Mouse (Mus musculus) liver, embryonic 15.5 days (tissue): ENCODE results near the gene Fam222a. TPM values are rescaled to one million over a fixed set of nuclear protein-coding genes. Genes with fewer than 3 reads are reported as not detected.

Source experiments
- ATAC-seq: fragments of 200-750 bp; cut with Nextera tagmentation; 2 replicates; pipeline ENCODE4 v1.8.0; 2017; ENCODE audit warnings: moderate number of reproducible peaks, mild to moderate bottlenecking, moderate library complexity; ENCODE audit not compliant: insufficient read depth
- H3K27ac ChIP-seq: fragments of 300-500 bp; sonication (generic); replicated peaks from 2 replicates; pipeline ENCODE4 v1.5.1; 2015; ENCODE audit warnings: mild to moderate bottlenecking, inconsistent platforms
- H3K27me3 ChIP-seq: fragments of 300-500 bp; sonication (generic); 2 replicates; pipeline ENCODE4 v1.6.1; 2015; ENCODE audit warnings: mild to moderate bottlenecking, inconsistent platforms
- H3K36me3 ChIP-seq: fragments of 300-500 bp; sonication (generic); replicated peaks from 2 replicates; pipeline ENCODE4 v1.6.1; 2015; ENCODE audit warnings: moderate library complexity, mild to moderate bottlenecking, inconsistent platforms
- H3K4me1 ChIP-seq: fragments of 300-500 bp; sonication (generic); replicated peaks from 2 replicates; pipeline ENCODE4 v1.6.1; 2015; ENCODE audit warnings: inconsistent platforms
- H3K4me2 ChIP-seq: fragments of 300-500 bp; sonication (generic); 2 replicates; pipeline ENCODE4 v1.6.1; 2015; ENCODE audit warnings: moderate library complexity, mild to moderate bottlenecking, inconsistent platforms
- H3K4me3 ChIP-seq: fragments of 300-500 bp; sonication (generic); replicated peaks from 2 replicates; pipeline ENCODE4 v1.5.1; 2015; ENCODE audit warnings: mild to moderate bottlenecking, inconsistent platforms
- H3K9ac ChIP-seq: fragments of 300-500 bp; sonication (generic); 2 replicates; pipeline ENCODE4 v1.6.1; 2015; ENCODE audit warnings: moderate library complexity, mild to moderate bottlenecking, inconsistent platforms
- H3K9me3 ChIP-seq: fragments of 300-500 bp; sonication (generic); replicated peaks from 2 replicates; pipeline ENCODE4 v1.6.1; 2016; ENCODE audit warnings: inconsistent platforms
- WGBS: fragments of 180-500 bp; shearing (Covaris S2); methylation state at CpG from one replicate; pipeline ENCODE4 v1.1.7; 2015; ENCODE audit warnings: mixed read lengths; ENCODE audit not compliant: insufficient replicate concordance; 5-methylcytosine and 5-hydroxymethylcytosine counted together
- polyA plus RNA-seq: library from polyadenylated mRNA; unstranded; fragments of >200 nt; fragmentation: Nextera tagmentation; extraction: Ambion mirVana; gene quantifications from 2 replicates; pipeline ENCODE4 v1.2.1, GENCODE M21; 2015

Fam222a gene
- polyA plus RNA-seq, 1 experiment from 2014 or later = 0.73 TPM

DNA sequence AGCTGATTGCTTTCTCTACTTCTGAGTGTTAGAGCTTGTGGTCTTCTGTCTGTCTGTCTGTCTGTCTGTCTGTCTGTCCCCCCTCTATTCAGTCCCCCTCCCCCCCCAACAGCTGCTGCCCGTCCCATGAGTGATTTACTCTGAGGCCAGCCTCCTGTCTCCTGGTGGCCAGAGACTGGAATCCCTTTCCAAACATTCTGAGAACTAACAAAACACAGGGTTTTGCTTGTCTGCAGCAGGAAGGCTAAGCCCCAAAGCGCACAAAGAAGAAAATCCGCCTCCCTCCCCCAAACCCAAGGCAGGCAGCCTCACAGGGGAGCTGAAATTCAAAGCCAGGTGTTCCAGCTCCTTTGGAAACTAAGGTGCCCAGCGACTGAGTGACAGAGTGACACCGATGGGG is 17.9 kb downstream of the Fam222a start:
- H3K9ac ChIP-seq = no peak overlapping the region
- no peak overlapping the region for H3K27ac ChIP-seq
- WGBS = 38% methylated on average over 5 of the region's 5 CpGs

DNA sequence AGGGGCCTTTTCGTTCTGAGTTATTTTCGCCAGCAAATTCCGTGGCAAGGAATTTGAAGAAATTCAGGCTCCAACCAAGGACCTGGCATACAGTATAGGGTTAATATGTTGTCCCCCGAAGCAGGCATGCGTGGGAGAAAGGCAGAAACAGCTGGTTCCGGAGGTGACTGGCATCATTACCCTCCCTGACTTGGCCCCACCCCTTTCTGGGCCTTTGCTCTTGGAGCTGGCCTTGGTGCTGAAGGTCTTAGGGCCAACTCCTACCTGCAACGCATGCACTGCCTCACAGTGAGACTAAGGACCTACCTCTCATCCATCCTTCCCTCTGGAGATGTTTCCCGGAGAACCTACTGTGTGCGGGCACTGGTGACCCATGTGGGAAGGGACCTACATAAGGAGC is 20.1 kb downstream of the Fam222a start:
- no peak for ATAC-seq
- Histone ChIP-seq H3K9me3 (no peaks in the 10 kb centered on the region), H3K27me3 (no peaks in the 10 kb centered on the region), H3K4me3 (no peak overlapping the region), H3K36me3 (no peaks in the 10 kb centered on the region), H3K27ac (no peak overlapping the region), H3K4me1 (peaks cover 46% of the 10 kb centered on the region), H3K9ac (no peak overlapping the region), H3K4me2 (no peak overlapping the region)
- 25% methylated on average over 9 of the region's 9 CpGs for WGBS

More for the DNA sequence above, 17.9 kb downstream of the Fam222a start:
- H3K4me1 ChIP-seq = peaks cover 27% of the 10 kb centered on the region
- ATAC-seq = no peak
- no peak overlapping the region for H3K4me3 ChIP-seq
- no peaks in the 10 kb centered on the region for H3K36me3 ChIP-seq
- H3K27me3 ChIP-seq = no peaks in the 10 kb centered on the region
- no peaks in the 10 kb centered on the region for H3K9me3 ChIP-seq
- no peak overlapping the region for H3K4me2 ChIP-seq

DNA sequence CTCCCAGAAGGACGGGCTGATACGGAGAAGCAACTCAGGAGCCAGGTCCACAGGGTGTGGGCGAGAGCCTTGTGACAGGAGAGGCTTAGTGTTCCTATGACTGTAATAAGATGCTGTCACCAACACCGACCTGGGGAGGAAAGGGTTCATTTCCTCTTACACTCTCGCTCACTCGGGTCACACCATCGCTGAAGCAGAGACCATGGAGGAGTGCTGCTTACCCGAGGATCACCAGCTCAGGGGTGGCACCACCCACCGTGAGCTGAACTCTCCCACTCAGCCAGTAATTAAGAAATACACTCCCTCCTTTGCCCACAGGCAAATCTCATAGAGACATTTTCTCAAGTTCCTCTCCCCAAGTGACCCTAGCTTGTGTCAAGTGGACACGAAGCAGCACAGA is 20.6 kb downstream of the Fam222a start:
- Histone ChIP-seq H3K27ac (no peak overlapping the region), H3K4me1 (peaks cover 51% of the 10 kb centered on the region), H3K4me2 (no peak overlapping the region), H3K27me3 (no peaks in the 10 kb centered on the region), H3K9me3 (no peaks in the 10 kb centered on the region), H3K36me3 (no peaks in the 10 kb centered on the region), H3K4me3 (no peak overlapping the region), H3K9ac (no peak overlapping the region)
- ATAC-seq = no peak
- 24% methylated on average over 10 of the region's 10 CpGs for WGBS

DNA sequence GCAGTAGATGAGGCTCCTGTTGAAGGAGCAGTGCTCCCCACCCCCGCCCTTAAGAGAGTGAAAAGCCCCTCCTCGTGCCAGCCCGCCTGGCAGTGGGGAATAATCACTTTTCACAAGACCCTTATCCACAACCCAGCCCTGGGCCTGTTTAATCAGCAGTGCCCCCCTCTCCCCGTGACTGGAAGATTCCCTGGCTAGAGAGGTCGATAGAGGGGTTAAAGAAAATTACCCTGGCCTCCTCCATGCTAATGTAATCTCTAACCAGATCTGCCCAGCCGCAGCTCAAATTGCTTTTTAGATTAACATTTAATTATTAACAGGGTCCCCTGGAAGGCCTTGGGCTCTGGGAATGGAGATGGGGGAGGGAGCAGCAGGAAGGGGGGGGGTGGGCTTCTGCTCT is 21.2 kb downstream of the Fam222a start:
- 42% methylated on average over 6 of the region's 6 CpGs for WGBS
- Histone ChIP-seq H3K4me1 (peaks cover 57% of the 10 kb centered on the region), H3K36me3 (no peaks in the 10 kb centered on the region), H3K27ac (no peak overlapping the region), H3K27me3 (no peaks in the 10 kb centered on the region), H3K4me2 (no peak overlapping the region), H3K9me3 (no peaks in the 10 kb centered on the region), H3K9ac (no peak overlapping the region), H3K4me3 (no peak overlapping the region)
- ATAC-seq = no peak

DNA sequence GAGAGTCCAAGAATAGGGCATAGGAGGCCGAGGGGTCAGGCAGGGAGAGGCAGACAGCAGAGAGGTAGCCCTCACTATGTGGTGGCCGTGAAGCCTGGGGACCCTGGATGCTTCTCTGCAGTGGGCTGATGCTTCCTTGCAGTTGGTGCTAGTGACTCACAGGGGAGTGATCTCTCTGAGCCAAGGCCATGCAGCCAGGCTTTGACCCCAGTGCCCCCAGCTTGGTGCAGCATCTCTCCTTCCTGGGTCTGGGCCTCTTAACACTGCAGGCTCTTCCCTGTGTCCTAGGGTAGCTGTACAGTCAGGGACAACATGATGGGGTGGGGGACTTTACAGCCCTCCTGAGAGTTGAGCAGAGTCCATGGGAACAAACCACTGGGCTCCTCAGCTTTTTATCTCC is 21.6 kb downstream of the Fam222a start:
- H3K4me3 ChIP-seq = no peak overlapping the region
- H3K27ac ChIP-seq = no peak overlapping the region
- H3K9ac ChIP-seq = no peak overlapping the region
- H3K9me3 ChIP-seq = no peaks in the 10 kb centered on the region
- H3K27me3 ChIP-seq = no peaks in the 10 kb centered on the region
- H3K36me3 ChIP-seq = no peaks in the 10 kb centered on the region
- H3K4me1 ChIP-seq = peaks cover 61% of the 10 kb centered on the region
- 54% methylated on average over 2 of the region's 2 CpGs for WGBS
- no peak for ATAC-seq
- H3K4me2 ChIP-seq = no peak overlapping the region

DNA sequence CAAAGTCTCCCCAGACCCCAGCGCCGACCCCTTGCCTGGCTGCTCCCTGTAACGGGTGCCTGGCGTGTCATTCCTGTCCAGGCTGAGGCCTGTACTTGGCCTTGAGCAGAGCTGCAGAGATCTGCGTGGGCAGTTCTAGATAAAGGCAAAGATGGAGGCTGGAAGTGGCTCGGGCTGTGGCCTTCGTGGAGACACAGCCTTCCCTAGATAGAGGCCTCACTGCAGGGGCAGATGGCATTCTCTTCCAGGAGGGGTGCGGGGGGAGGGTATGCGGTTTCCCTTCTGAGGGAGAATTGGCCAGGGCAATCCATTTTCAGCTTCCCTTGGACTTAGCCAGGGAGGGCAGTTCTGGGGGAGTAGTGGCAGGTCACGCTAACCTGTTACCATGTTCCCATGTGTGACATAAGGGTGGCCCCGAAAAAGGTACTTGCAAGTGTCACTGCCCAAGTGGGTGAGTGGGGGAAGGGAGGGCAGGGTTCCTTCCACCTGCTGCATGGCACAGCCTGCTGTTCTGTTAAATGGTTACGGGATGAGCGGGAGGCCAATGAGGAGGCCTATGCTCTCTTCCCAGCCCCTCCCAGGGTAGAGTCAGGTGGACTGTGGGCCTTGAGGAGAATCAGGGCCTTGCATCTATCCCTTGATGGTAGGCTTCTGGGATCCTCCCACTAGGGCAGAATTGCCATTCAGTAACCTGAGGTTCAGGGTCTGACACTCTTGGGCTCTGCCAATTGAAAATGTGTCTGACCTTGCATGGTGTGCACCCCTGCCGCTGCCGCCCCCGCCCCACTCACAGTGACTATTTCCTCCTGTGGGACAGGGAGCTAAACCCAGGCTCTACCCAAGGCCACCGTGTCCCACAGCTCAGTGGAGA is 22.5 kb downstream of the Fam222a start:
- Histone ChIP-seq H3K36me3 (no peaks in the 10 kb centered on the region), H3K4me2 (no peak overlapping the region), H3K9me3 (no peaks in the 10 kb centered on the region), H3K27ac (no peak overlapping the region), H3K4me1 (peaks cover 65% of the 10 kb centered on the region), H3K9ac (no peak overlapping the region), H3K27me3 (no peaks in the 10 kb centered on the region), H3K4me3 (no peak overlapping the region)
- WGBS = 48% methylated on average over 17 of the region's 17 CpGs
- ATAC-seq = no peak

DNA sequence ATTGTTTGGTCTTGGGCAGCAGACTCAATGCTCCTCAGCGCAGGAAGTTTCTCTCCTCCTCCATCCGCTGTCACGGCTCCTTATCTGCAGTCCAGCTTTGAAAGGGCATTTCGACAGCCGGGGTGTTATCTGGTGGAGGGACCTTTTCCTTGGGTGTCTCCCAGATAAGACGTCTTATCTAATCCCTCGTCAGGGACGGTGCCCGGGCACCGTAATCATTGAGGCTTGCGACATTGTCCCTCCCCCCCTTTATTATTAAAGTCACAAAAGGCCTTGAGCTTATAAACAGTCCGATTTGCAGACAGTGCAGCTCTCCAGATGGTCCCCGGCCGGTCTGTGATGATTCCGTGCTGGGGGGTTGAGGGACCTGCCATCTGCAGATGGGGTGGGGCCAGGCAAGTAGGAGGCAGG is 23.3 kb downstream of the Fam222a start:
- peaks cover 74% of the 10 kb centered on the region for H3K4me1 ChIP-seq

DNA sequence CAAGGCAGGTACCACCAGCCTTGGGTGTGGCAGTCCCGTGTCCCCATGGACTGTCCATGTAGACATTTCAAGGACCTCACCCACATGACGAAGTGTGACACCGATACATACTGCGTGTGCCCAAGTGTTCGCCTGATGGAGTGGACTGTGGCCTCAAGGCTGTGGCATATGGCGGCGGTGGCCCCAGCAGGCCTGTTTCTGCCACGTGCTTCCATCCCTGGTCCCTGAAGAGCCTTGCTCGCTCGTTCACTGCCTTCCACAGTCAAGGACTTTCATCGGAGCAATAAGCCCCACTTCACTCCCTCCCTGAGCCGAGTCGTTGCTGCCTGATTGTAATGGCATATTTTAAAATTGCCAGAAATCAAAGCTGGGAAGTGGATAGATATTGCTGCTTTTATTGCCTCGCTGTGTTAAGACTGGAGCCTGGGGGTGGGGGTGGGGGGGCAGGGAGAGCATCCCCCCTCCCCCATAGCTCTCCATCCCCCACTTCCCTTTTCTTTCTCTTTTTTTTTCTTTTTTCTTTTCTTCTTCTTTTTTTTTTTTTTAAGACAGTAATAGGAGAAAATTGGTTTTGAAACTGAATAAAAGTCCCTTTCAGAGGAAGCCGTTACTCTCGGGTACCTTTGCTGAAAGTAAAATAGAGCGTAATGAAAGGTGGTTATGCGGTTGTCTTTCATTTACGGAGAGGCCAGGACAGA is 24.8 kb downstream of the Fam222a start:
- 59% methylated on average over 19 of the region's 19 CpGs for WGBS
- H3K4me2 ChIP-seq = no peak overlapping the region
- H3K9ac ChIP-seq = no peak overlapping the region
- no peaks in the 10 kb centered on the region for H3K27me3 ChIP-seq
- no peak overlapping the region for H3K27ac ChIP-seq
- no peak for ATAC-seq
- H3K4me1 ChIP-seq = peaks cover 88% of the 10 kb centered on the region
- H3K36me3 ChIP-seq = no peaks in the 10 kb centered on the region
- H3K4me3 ChIP-seq = no peak overlapping the region
- no peaks in the 10 kb centered on the region for H3K9me3 ChIP-seq

More for the DNA sequence above, 23.3 kb downstream of the Fam222a start:
- 7% methylated on average over 15 of the region's 15 CpGs for WGBS
- Histone ChIP-seq H3K4me3 (no peak overlapping the region), H3K9ac (no peak overlapping the region), H3K27ac (no peak overlapping the region), H3K4me2 (peak overlapping the region; percentile 31), H3K9me3 (no peaks in the 10 kb centered on the region), H3K27me3 (no peaks in the 10 kb centered on the region), H3K36me3 (no peaks in the 10 kb centered on the region)
- ATAC-seq = peak; percentile 46

DNA sequence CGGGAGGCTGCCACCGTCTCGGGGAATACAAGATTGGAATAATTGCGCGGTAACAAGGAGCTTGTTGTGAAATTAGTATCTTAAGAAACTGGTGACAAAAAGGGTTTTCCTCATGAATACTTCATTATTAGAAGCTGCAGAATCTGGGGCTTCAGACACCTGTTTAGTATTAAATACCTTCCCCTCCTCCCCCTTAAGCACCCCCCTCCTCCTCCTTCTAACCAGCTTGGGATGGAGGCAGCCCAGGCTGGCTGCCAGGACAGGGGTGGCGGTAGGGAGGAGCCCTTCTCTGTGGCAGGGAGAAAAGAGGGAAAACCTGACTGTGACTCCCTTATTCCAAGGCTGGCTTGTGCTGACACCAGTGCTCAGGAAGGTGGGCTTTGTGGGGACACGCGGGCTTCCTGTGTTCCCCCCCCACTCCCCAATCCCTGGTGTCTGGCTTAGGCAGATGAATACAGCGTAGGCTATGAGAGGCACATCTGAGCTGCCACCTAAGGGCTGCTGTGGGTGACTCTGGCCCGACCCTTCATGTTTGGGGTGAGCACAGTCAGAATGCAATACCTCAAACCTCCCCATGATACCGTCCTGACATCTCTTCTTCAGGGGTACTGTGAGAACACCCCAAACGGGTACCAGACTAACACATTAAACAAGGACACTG is 25.5 kb downstream of the Fam222a start:
- Histone ChIP-seq H3K9ac (no peak overlapping the region), H3K4me3 (no peak overlapping the region), H3K36me3 (no peaks in the 10 kb centered on the region), H3K4me1 (peaks cover 85% of the 10 kb centered on the region), H3K27me3 (no peaks in the 10 kb centered on the region), H3K4me2 (no peak overlapping the region), H3K9me3 (no peaks in the 10 kb centered on the region), H3K27ac (no peak overlapping the region)
- no peak for ATAC-seq
- WGBS = 56% methylated on average over 12 of the region's 12 CpGs

DNA sequence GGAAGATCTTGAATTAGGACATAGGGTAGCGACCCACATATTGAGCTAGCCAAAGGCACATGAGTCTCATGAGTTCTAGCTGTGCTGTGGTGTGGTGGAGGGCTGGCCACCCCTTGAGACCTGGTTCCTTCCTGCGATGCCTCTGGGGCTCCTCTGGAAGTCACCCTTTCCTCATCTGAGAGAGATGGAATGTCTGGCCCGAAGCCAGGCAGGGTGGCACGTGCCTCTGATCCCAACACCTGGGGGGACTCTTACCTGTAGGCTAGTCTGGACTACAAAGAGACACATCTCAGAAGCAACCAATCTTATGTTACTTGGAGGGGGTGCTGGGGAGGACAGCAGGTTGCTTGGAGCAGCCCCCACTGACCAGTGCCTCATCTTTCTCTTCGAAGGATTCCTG is 26.1 kb downstream of the Fam222a start:
- no peak overlapping the region for H3K9ac ChIP-seq
- ATAC-seq = no peak
- H3K4me3 ChIP-seq = no peak overlapping the region
- no peaks in the 10 kb centered on the region for H3K27me3 ChIP-seq
- 53% methylated on average over 5 of the region's 5 CpGs for WGBS
- H3K36me3 ChIP-seq = no peaks in the 10 kb centered on the region
- peaks cover 79% of the 10 kb centered on the region for H3K4me1 ChIP-seq
- H3K9me3 ChIP-seq = no peaks in the 10 kb centered on the region
- peak overlapping the region; percentile 77; the same call in 1 of the 2 replicates for H3K27ac ChIP-seq
- peak overlapping the region; percentile 44; the same call in 1 of the 2 replicates for H3K4me2 ChIP-seq

DNA sequence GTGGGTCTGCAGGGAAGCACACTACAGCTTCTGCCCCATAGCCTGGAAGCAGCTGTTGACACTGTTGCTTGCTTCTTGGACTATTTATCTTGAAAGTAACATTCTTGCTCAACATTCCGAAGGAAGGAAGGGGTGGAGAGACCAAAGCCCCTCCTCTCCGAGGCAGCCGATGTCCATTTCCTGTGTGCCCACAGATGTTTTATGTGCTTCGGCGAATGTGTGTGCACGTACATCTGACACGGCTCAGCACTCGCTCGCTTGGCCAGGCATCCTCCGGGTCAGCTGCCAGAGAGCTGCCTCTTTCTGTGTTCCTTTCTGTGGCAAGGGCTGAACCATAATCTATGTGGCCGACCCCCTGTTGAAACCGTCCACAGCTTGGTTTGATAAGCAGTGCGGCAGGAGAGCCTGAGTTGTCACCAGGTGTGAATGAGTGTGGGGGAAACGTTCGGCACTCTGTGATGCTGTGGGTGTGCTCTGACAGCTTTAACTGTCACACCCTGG is 27.0 kb downstream of the Fam222a start:
- H3K4me1 ChIP-seq = peaks cover 74% of the 10 kb centered on the region
- no peak overlapping the region for H3K9ac ChIP-seq
- no peak overlapping the region for H3K4me3 ChIP-seq
- 2% methylated on average over 15 of the region's 15 CpGs for WGBS
- H3K36me3 ChIP-seq = no peaks in the 10 kb centered on the region
- H3K27me3 ChIP-seq = no peaks in the 10 kb centered on the region
- no peak; the same call in 1 of the 2 replicates for ATAC-seq
- peak overlapping the region; percentile 77 for H3K27ac ChIP-seq
- peak overlapping the region; percentile 44 for H3K4me2 ChIP-seq
- H3K9me3 ChIP-seq = no peaks in the 10 kb centered on the region
